Mouse (Mus musculus): ENCODE results near the gene Camp. TPM values are rescaled to one million over a fixed set of nuclear protein-coding genes. Genes with fewer than 3 reads are reported as not detected.
"Not testable (repeated sequence)": the region's sequence is repeated elsewhere in the genome, so short reads cannot be mapped to it uniquely, and the experiment has no call there.

Gene Camp
- polyA plus RNA-seq, 1 experiment, result not detected

DNA sequence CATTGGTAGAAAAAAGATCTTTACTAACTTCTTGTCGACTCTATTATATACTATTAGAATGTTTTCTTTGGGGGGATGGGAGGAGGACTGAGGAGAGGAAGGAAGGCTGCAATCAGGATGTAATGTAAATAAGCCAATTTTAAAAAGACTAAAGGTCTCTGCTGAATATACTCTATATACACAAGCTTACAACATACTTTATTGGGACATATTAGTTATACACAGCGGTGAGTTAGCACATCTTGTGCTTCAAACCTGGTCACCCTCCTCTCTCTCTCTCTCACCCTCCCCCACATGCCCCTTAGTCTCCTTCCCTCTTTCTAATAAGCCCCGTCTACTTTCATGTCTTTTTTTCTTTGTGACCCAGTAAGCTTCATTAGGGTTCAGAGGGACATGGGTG lies 41.5 kb downstream of the Camp start:
- H3K4me1 ChIP-seq (ENCODE audit: control insufficient read depth, insufficient read depth, low read length), result no peaks in the 10 kb centered on the region
- H3K9me3 ChIP-seq (replicated peaks; ENCODE audit: control insufficient read depth, insufficient read depth, low read length, poor library complexity, severe bottlenecking), result no peaks in the 10 kb centered on the region; the same call in 1 of the 2 replicates
- no peak overlapping the region for H3K27ac ChIP-seq (ENCODE audit: insufficient read depth, low read length)
- TF ChIP-seq POLR2A (IDR thresholded peaks at IDR 0.05; ENCODE audit: insufficient read depth, low read length), result no peak
- no peak for TF ChIP-seq CTCF (IDR thresholded peaks at IDR 0.05; ENCODE audit: low read depth, low read length)
- no peak for TF ChIP-seq EP300 (IDR thresholded peaks at IDR 0.05; ENCODE audit: insufficient read depth, low read depth, low read length)
- no peak overlapping the region for H3K9ac ChIP-seq (ENCODE audit: low read depth, poor library complexity, severe bottlenecking)
- no peaks in the 10 kb centered on the region for H3K36me3 ChIP-seq (ENCODE audit: control insufficient read depth, insufficient read depth, low read length, poor library complexity, severe bottlenecking)
- H3K27me3 ChIP-seq (ENCODE audit: control insufficient read depth, insufficient read depth, low read length, poor library complexity, severe bottlenecking), result no peaks in the 10 kb centered on the region
- no peak overlapping the region for H3K4me3 ChIP-seq (ENCODE audit: low read depth, low read length)

DNA sequence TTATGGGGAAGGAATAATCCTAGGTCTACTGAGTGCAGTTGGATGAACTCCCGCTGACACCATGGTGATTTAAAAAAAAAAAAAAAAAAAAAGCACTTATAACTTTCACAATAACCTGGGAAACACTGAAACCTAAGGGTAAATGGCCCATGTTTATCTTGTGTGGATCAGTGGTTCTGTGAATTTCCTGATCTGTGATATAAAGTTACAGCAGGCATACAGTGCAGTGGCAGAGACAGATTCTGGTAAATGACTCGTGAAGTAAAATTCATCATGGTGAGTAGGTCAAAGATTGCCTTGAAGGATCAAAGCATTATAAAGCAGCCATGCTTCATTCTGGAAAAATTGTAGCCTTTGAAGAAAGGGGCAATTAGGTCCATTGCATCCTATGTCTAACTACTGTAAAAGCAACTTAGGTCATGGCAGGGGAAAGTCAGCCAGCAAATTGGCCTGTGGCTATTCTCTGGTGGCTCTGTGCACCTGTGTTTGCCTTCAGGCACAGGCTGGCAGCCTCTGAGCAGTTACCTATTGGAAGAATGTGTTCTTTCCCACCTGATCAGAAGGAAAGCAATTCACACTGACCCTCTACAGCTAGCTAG lies 42.6 kb downstream of the Camp start:
- Histone ChIP-seq H3K9me3 (replicated peaks; ENCODE audit: control insufficient read depth, insufficient read depth, low read length, poor library complexity, severe bottlenecking) (no peaks in the 10 kb centered on the region; the same call in 1 of the 2 replicates), H3K4me1 (ENCODE audit: control insufficient read depth, insufficient read depth, low read length) (no peaks in the 10 kb centered on the region), H3K9ac (ENCODE audit: low read depth, poor library complexity, severe bottlenecking) (no peak overlapping the region), H3K27ac (ENCODE audit: insufficient read depth, low read length) (no peak overlapping the region), H3K4me3 (ENCODE audit: low read depth, low read length) (no peak overlapping the region), H3K27me3 (ENCODE audit: control insufficient read depth, insufficient read depth, low read length, poor library complexity, severe bottlenecking) (no peaks in the 10 kb centered on the region), H3K36me3 (ENCODE audit: control insufficient read depth, insufficient read depth, low read length, poor library complexity, severe bottlenecking) (no peaks in the 10 kb centered on the region)
- TF ChIP-seq EP300 (IDR thresholded peaks at IDR 0.05; ENCODE audit: insufficient read depth, low read depth, low read length), result no peak
- TF ChIP-seq POLR2A (IDR thresholded peaks at IDR 0.05; ENCODE audit: insufficient read depth, low read length), result no peak
- no peak for TF ChIP-seq CTCF (IDR thresholded peaks at IDR 0.05; ENCODE audit: low read depth, low read length)

DNA sequence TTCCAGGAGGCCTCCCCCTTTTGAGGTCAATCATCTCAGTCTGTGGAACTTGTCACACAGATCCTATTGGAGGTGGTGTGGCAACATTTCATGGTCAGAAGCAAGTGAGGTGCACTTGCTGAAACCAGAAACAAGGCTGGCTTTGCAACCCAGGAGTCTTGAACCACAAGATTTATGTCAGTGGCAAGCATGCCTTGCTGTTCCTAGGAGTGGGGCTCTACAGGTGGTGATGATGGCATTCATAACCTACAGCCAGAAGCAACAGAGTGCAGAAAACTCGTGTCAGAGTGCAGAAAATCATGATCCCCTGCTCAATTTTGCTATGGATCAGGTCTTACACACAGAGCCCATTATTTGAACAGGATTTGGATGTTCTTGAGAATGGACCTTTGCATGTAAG lies 43.2 kb downstream of the Camp start:
- Histone ChIP-seq H3K27ac (ENCODE audit: insufficient read depth, low read length) (no peak overlapping the region), H3K27me3 (ENCODE audit: control insufficient read depth, insufficient read depth, low read length, poor library complexity, severe bottlenecking) (no peaks in the 10 kb centered on the region), H3K4me3 (ENCODE audit: low read depth, low read length) (no peak overlapping the region), H3K36me3 (ENCODE audit: control insufficient read depth, insufficient read depth, low read length, poor library complexity, severe bottlenecking) (no peaks in the 10 kb centered on the region), H3K4me1 (ENCODE audit: control insufficient read depth, insufficient read depth, low read length) (no peaks in the 10 kb centered on the region), H3K9me3 (replicated peaks; ENCODE audit: control insufficient read depth, insufficient read depth, low read length, poor library complexity, severe bottlenecking) (no peaks in the 10 kb centered on the region; the same call in 1 of the 2 replicates), H3K9ac (ENCODE audit: low read depth, poor library complexity, severe bottlenecking) (no peak overlapping the region)
- TF ChIP-seq CTCF (IDR thresholded peaks at IDR 0.05; ENCODE audit: low read depth, low read length) (no peak), EP300 (IDR thresholded peaks at IDR 0.05; ENCODE audit: insufficient read depth, low read depth, low read length) (no peak), POLR2A (IDR thresholded peaks at IDR 0.05; ENCODE audit: insufficient read depth, low read length) (no peak)

DNA sequence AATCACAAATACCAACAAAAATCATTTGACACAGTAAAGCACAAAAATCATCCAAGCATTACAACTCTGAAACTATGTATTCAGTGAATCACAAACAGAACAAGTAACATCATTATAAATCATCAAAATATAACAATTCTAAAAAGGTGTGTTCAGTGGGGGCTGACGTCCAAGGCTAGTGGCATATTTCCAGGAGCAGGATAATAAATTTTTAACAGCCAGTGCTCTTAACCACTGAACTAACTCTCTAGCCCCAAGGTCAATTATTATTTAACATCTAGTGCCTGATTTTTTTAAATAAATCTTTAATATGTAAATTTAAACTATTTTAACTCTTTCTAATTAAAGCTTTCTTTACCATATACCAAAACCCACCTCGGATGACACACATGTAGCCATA lies 43.8 kb downstream of the Camp start:
- H3K27me3 ChIP-seq (ENCODE audit: control insufficient read depth, insufficient read depth, low read length, poor library complexity, severe bottlenecking); H3K4me1 ChIP-seq (ENCODE audit: control insufficient read depth, insufficient read depth, low read length); H3K4me3 ChIP-seq (ENCODE audit: low read depth, low read length); H3K27ac ChIP-seq (ENCODE audit: insufficient read depth, low read length); H3K36me3 ChIP-seq (ENCODE audit: control insufficient read depth, insufficient read depth, low read length, poor library complexity, severe bottlenecking); H3K9me3 ChIP-seq (replicated peaks; ENCODE audit: control insufficient read depth, insufficient read depth, low read length, poor library complexity, severe bottlenecking); H3K9ac ChIP-seq (ENCODE audit: low read depth, poor library complexity, severe bottlenecking): not testable (repeated sequence)

DNA sequence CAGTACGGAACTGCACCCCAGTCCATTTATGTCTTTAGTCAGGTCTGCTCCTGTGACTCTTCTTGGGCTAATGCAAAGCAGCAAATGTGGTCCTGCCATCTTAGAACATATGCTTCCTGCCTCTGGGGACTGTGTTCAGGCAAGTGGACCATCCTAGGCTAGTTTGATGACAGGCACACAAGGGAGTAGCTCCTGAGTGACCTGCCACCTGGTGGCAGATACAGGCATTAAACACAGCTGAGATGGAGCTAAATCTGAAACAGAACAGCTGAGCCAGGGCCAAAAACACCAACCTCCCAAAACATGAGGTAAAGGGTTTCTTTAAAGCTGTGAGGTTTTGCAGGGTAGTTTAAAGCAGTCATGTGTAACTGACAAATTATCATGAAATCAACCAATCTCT lies 51.4 kb downstream of the Camp start:
- Histone ChIP-seq H3K4me3 (ENCODE audit: low read depth, low read length) (no peak overlapping the region), H3K27ac (ENCODE audit: insufficient read depth, low read length) (no peak overlapping the region), H3K9ac (ENCODE audit: low read depth, poor library complexity, severe bottlenecking) (no peak overlapping the region), H3K36me3 (ENCODE audit: control insufficient read depth, insufficient read depth, low read length, poor library complexity, severe bottlenecking) (no peaks in the 10 kb centered on the region), H3K4me1 (ENCODE audit: control insufficient read depth, insufficient read depth, low read length) (no peaks in the 10 kb centered on the region), H3K27me3 (ENCODE audit: control insufficient read depth, insufficient read depth, low read length, poor library complexity, severe bottlenecking) (no peaks in the 10 kb centered on the region), H3K9me3 (replicated peaks; ENCODE audit: control insufficient read depth, insufficient read depth, low read length, poor library complexity, severe bottlenecking) (no peaks in the 10 kb centered on the region)
- peak; percentile 73 for TF ChIP-seq CTCF (IDR thresholded peaks at IDR 0.05; ENCODE audit: low read depth, low read length)
- no peak for TF ChIP-seq EP300 (IDR thresholded peaks at IDR 0.05; ENCODE audit: insufficient read depth, low read depth, low read length)

Other genes with a start within 250 kb of the Camp start
- gene Fbxw24, start 223.6 kb downstream of the Camp start, polyA plus RNA-seq (2011; ENCODE audit: insufficient read depth, insufficient read length, low read depth, missing spikeins), result not detected in 2 replicates
- not detected in 2 replicates for gene Fbxw25, start 185.0 kb downstream of the Camp start, polyA plus RNA-seq (2011; ENCODE audit: insufficient read depth, insufficient read length, low read depth, missing spikeins)
- not detected in 2 replicates for gene Fbxw18, start 146.9 kb downstream of the Camp start, polyA plus RNA-seq (2011; ENCODE audit: insufficient read depth, insufficient read length, low read depth, missing spikeins)
- gene Fbxw26, start 103.5 kb downstream of the Camp start, polyA plus RNA-seq (2011; ENCODE audit: insufficient read depth, insufficient read length, low read depth, missing spikeins), result not detected in 2 replicates
- not detected in 2 replicates for gene Fbxw27, start 58.9 kb downstream of the Camp start, polyA plus RNA-seq (2011; ENCODE audit: insufficient read depth, insufficient read length, low read depth, missing spikeins)
- not detected in 2 replicates for gene Spink8, start 37.3 kb downstream of the Camp start, polyA plus RNA-seq (2011; ENCODE audit: insufficient read depth, insufficient read length, low read depth, missing spikeins)
- 41.2 and 44.7 TPM in 2 replicates for gene Nme6, start 16.9 kb downstream of the Camp start, polyA plus RNA-seq (2011; ENCODE audit: insufficient read depth, insufficient read length, low read depth, missing spikeins)
- 74.3 and 75.6 TPM in 2 replicates for gene Cdc25a, start 26.0 kb upstream of the Camp start, polyA plus RNA-seq (2011; ENCODE audit: insufficient read depth, insufficient read length, low read depth, missing spikeins)
- 161 and 185 TPM in 2 replicates for gene Map4, start 81.8 kb upstream of the Camp start, polyA plus RNA-seq (2011; ENCODE audit: insufficient read depth, insufficient read length, low read depth, missing spikeins)

Data from ES-Bruce4 (cell line).